Mouse (Mus musculus): ENCODE measurements at regions not wholly inside any gene's neighbourhood (a gene's known extent, or its start where the extent isn't known, plus 50 kb on each side); places are given as distances from the start of the nearest gene placed in this dataset.

GRCm38 (mm10) chr12:15681678-15682355, 134.9 kb downstream of the Trib2 start:
- Histone ChIP-seq H3K4me1 (ENCODE audit: control insufficient read depth, insufficient read depth, low read length) (no peaks in the 10 kb centered on the region), H3K27ac (ENCODE audit: low read depth, low read length) (no peak overlapping the region), H3K36me3 (ENCODE audit: control insufficient read depth, insufficient read depth, low read length) (no peaks in the 10 kb centered on the region), H3K4me3 (ENCODE audit: low read depth, low read length) (no peak overlapping the region), H3K9me3 (replicated peaks; ENCODE audit: control insufficient read depth, low read length) (no peaks in the 10 kb centered on the region), H3K4me2 (no peak overlapping the region), H3K9ac (ENCODE audit: low read depth, low read length) (no peak overlapping the region), H3K27me3 (ENCODE audit: control insufficient read depth, insufficient read depth, low read length) (no peaks in the 10 kb centered on the region)
- WGBS (ENCODE audit: insufficient replicate concordance) = 78% methylated on average over 5 of the region's 5 CpGs
- ATAC-seq (replicated peaks; ENCODE audit: insufficient number of reproducible peaks, low FRiP score, low TSS enrichment) = no peak

- Histone ChIP-seq H3K4me3 (ENCODE audit: low read depth, low read length) (no peak overlapping the region), H3K4me1 (ENCODE audit: control insufficient read depth, insufficient read depth, low read length) (no peaks in the 10 kb centered on the region), H3K9me3 (replicated peaks; ENCODE audit: control insufficient read depth, low read length) (no peaks in the 10 kb centered on the region), H3K27ac (ENCODE audit: low read depth, low read length) (no peak overlapping the region), H3K36me3 (ENCODE audit: control insufficient read depth, insufficient read depth, low read length) (no peaks in the 10 kb centered on the region), H3K4me2 (no peak overlapping the region), H3K9ac (ENCODE audit: low read depth, low read length) (no peak overlapping the region), H3K27me3 (ENCODE audit: control insufficient read depth, insufficient read depth, low read length) (no peaks in the 10 kb centered on the region)
- no peak for ATAC-seq (replicated peaks; ENCODE audit: insufficient number of reproducible peaks, low FRiP score, low TSS enrichment)
- WGBS (ENCODE audit: insufficient replicate concordance) = 63% methylated on average over 3 of the region's 3 CpGs
Observed at GRCm38 (mm10) chr12:15676127-15676526, 140.6 kb downstream of the Trib2 start.

- no peaks in the 10 kb centered on the region for H3K9me3 ChIP-seq (replicated peaks; ENCODE audit: control insufficient read depth, low read length)
- H3K27me3 ChIP-seq (ENCODE audit: control insufficient read depth, insufficient read depth, low read length) = no peaks in the 10 kb centered on the region
- H3K4me2 ChIP-seq = no peak overlapping the region
- 59% methylated on average over 2 of the region's 2 CpGs for WGBS (ENCODE audit: insufficient replicate concordance)
- H3K9ac ChIP-seq (ENCODE audit: low read depth, low read length) = no peak overlapping the region
- ATAC-seq (replicated peaks; ENCODE audit: insufficient number of reproducible peaks, low FRiP score, low TSS enrichment) = no peak
- no peaks in the 10 kb centered on the region for H3K36me3 ChIP-seq (ENCODE audit: control insufficient read depth, insufficient read depth, low read length)
- no peaks in the 10 kb centered on the region for H3K4me1 ChIP-seq (ENCODE audit: control insufficient read depth, insufficient read depth, low read length)
- no peak overlapping the region for H3K27ac ChIP-seq (ENCODE audit: low read depth, low read length)
- H3K4me3 ChIP-seq (ENCODE audit: low read depth, low read length) = no peak overlapping the region
Observed at GRCm38 (mm10) chr12:15659755-15660154, 157.0 kb downstream of the Trib2 start.

- Histone ChIP-seq H3K27ac (ENCODE audit: low read depth, low read length) (no peak overlapping the region), H3K4me2 (no peak overlapping the region), H3K4me1 (ENCODE audit: control insufficient read depth, insufficient read depth, low read length) (no peaks in the 10 kb centered on the region), H3K36me3 (ENCODE audit: control insufficient read depth, insufficient read depth, low read length) (no peaks in the 10 kb centered on the region), H3K9ac (ENCODE audit: low read depth, low read length) (no peak overlapping the region), H3K9me3 (replicated peaks; ENCODE audit: control insufficient read depth, low read length) (no peaks in the 10 kb centered on the region), H3K27me3 (ENCODE audit: control insufficient read depth, insufficient read depth, low read length) (no peaks in the 10 kb centered on the region), H3K4me3 (ENCODE audit: low read depth, low read length) (no peak overlapping the region)
- ATAC-seq (replicated peaks; ENCODE audit: insufficient number of reproducible peaks, low FRiP score, low TSS enrichment) = no peak
- WGBS (ENCODE audit: insufficient replicate concordance) = 64% methylated on average over 2 of the region's 2 CpGs
Observed at GRCm38 (mm10) chr12:15659332-15659731, 157.4 kb downstream of the Trib2 start.

- H3K4me2 ChIP-seq = no peak overlapping the region
- 60% methylated on average over 3 of the region's 3 CpGs for WGBS (ENCODE audit: insufficient replicate concordance)
- no peaks in the 10 kb centered on the region for H3K27me3 ChIP-seq (ENCODE audit: control insufficient read depth, insufficient read depth, low read length)
- no peak overlapping the region for H3K9ac ChIP-seq (ENCODE audit: low read depth, low read length)
- no peaks in the 10 kb centered on the region for H3K36me3 ChIP-seq (ENCODE audit: control insufficient read depth, insufficient read depth, low read length)
- H3K9me3 ChIP-seq (replicated peaks; ENCODE audit: control insufficient read depth, low read length) = no peaks in the 10 kb centered on the region
- no peak overlapping the region for H3K27ac ChIP-seq (ENCODE audit: low read depth, low read length)
- ATAC-seq (replicated peaks; ENCODE audit: insufficient number of reproducible peaks, low FRiP score, low TSS enrichment) = no peak
- H3K4me1 ChIP-seq (ENCODE audit: control insufficient read depth, insufficient read depth, low read length) = no peaks in the 10 kb centered on the region
- no peak overlapping the region for H3K4me3 ChIP-seq (ENCODE audit: low read depth, low read length)
Observed at GRCm38 (mm10) chr12:15657748-15658251, 158.9 kb downstream of the Trib2 start.

GRCm38 (mm10) chr12:15654585-15654984, 162.1 kb downstream of the Trib2 start:
- 87% methylated on average over 4 of the region's 4 CpGs for WGBS (ENCODE audit: insufficient replicate concordance)

GRCm38 (mm10) chr12:15653357-15653763, 163.4 kb downstream of the Trib2 start:
- H3K9me3 ChIP-seq (replicated peaks; ENCODE audit: control insufficient read depth, low read length) = no peaks in the 10 kb centered on the region
- no peak overlapping the region for H3K4me3 ChIP-seq (ENCODE audit: low read depth, low read length)
- no peaks in the 10 kb centered on the region for H3K36me3 ChIP-seq (ENCODE audit: control insufficient read depth, insufficient read depth, low read length)
- no peak overlapping the region for H3K27ac ChIP-seq (ENCODE audit: low read depth, low read length)
- peaks cover 3% of the 10 kb centered on the region; the same call in 1 of the 2 replicates for H3K4me1 ChIP-seq (ENCODE audit: control insufficient read depth, insufficient read depth, low read length)
- ATAC-seq (replicated peaks; ENCODE audit: insufficient number of reproducible peaks, low FRiP score, low TSS enrichment) = no peak
- no peak overlapping the region for H3K4me2 ChIP-seq
- no peak overlapping the region for H3K9ac ChIP-seq (ENCODE audit: low read depth, low read length)
- WGBS (ENCODE audit: insufficient replicate concordance) = 31% methylated on average over 8 of the region's 8 CpGs
- H3K27me3 ChIP-seq (ENCODE audit: control insufficient read depth, insufficient read depth, low read length) = no peaks in the 10 kb centered on the region

More at GRCm38 (mm10) chr12:15654585-15654984, 162.1 kb downstream of the Trib2 start:
- Histone ChIP-seq H3K4me3 (ENCODE audit: low read depth, low read length) (no peak overlapping the region), H3K27ac (ENCODE audit: low read depth, low read length) (no peak overlapping the region), H3K9me3 (replicated peaks; ENCODE audit: control insufficient read depth, low read length) (no peaks in the 10 kb centered on the region), H3K4me1 (ENCODE audit: control insufficient read depth, insufficient read depth, low read length) (no peaks in the 10 kb centered on the region), H3K4me2 (no peak overlapping the region), H3K9ac (ENCODE audit: low read depth, low read length) (no peak overlapping the region), H3K36me3 (ENCODE audit: control insufficient read depth, insufficient read depth, low read length) (no peaks in the 10 kb centered on the region), H3K27me3 (ENCODE audit: control insufficient read depth, insufficient read depth, low read length) (no peaks in the 10 kb centered on the region)
- no peak for ATAC-seq (replicated peaks; ENCODE audit: insufficient number of reproducible peaks, low FRiP score, low TSS enrichment)

GRCm38 (mm10) chr12:15651293-15651692, 165.4 kb downstream of the Trib2 start:
- no peak overlapping the region for H3K9ac ChIP-seq (ENCODE audit: low read depth, low read length)
- H3K36me3 ChIP-seq (ENCODE audit: control insufficient read depth, insufficient read depth, low read length) = no peaks in the 10 kb centered on the region
- H3K4me1 ChIP-seq (ENCODE audit: control insufficient read depth, insufficient read depth, low read length) = peaks cover 7% of the 10 kb centered on the region; the same call in 1 of the 2 replicates
- no peak overlapping the region for H3K4me2 ChIP-seq
- 80% methylated on average over 2 of the region's 2 CpGs for WGBS (ENCODE audit: insufficient replicate concordance)
- ATAC-seq (replicated peaks; ENCODE audit: insufficient number of reproducible peaks, low FRiP score, low TSS enrichment) = no peak
- no peak overlapping the region for H3K4me3 ChIP-seq (ENCODE audit: low read depth, low read length)
- H3K27me3 ChIP-seq (ENCODE audit: control insufficient read depth, insufficient read depth, low read length) = no peaks in the 10 kb centered on the region
- no peak overlapping the region for H3K27ac ChIP-seq (ENCODE audit: low read depth, low read length)
- H3K9me3 ChIP-seq (replicated peaks; ENCODE audit: control insufficient read depth, low read length) = no peaks in the 10 kb centered on the region

GRCm38 (mm10) chr12:15649906-15650305, 166.8 kb downstream of the Trib2 start:
- Histone ChIP-seq H3K27ac (ENCODE audit: low read depth, low read length) (no peak overlapping the region), H3K4me3 (ENCODE audit: low read depth, low read length) (no peak overlapping the region), H3K9ac (ENCODE audit: low read depth, low read length) (no peak overlapping the region), H3K4me1 (ENCODE audit: control insufficient read depth, insufficient read depth, low read length) (peaks cover 7% of the 10 kb centered on the region; the same call in 1 of the 2 replicates), H3K27me3 (ENCODE audit: control insufficient read depth, insufficient read depth, low read length) (no peaks in the 10 kb centered on the region), H3K36me3 (ENCODE audit: control insufficient read depth, insufficient read depth, low read length) (no peaks in the 10 kb centered on the region), H3K4me2 (no peak overlapping the region), H3K9me3 (replicated peaks; ENCODE audit: control insufficient read depth, low read length) (no peaks in the 10 kb centered on the region)
- no peak for ATAC-seq (replicated peaks; ENCODE audit: insufficient number of reproducible peaks, low FRiP score, low TSS enrichment)
- WGBS (ENCODE audit: insufficient replicate concordance) = 66% methylated on average over 4 of the region's 4 CpGs
